Mouse (Mus musculus) G1E (cell line): Measurements from ENCODE around the gene Bco1. TPM values are rescaled to one million over a fixed set of nuclear protein-coding genes. Genes with fewer than 3 reads are reported as not detected.
A peak's percentile ranks its signal among the peaks of the same experiment; 100 is the strongest.

ENCODE experiments used
- ATAC-seq: 2 replicates; pipeline ENCODE4 v1.8.0; 2016; ENCODE audit warnings: mild to moderate bottlenecking; ENCODE audit not compliant: insufficient number of reproducible peaks, poor library complexity, low FRiP score, severe bottlenecking; ENCODE audit errors: extremely low read depth
- DNase-seq: peaks from one replicate; pipeline ENCODE4 v3.0.0; 2012; ENCODE audit warnings: low spot score
- H3K27me3 ChIP-seq: 2 replicates; pipeline ENCODE4 v1.6.1; 2012; ENCODE audit warnings: mild to moderate bottlenecking, low read length, inconsistent platforms; ENCODE audit not compliant: insufficient read depth
- H3K36me3 ChIP-seq: replicated peaks from 2 replicates; pipeline ENCODE3; 2012; ENCODE audit warnings: mild to moderate bottlenecking, inconsistent platforms
- H3K4me1 ChIP-seq: 2 replicates; pipeline ENCODE4 v1.6.1; 2012; ENCODE audit warnings: low read depth, low read length, inconsistent platforms, mixed read lengths; ENCODE audit not compliant: insufficient read depth
- H3K4me3 ChIP-seq: 2 replicates; pipeline ENCODE4 v1.5.1; 2012; ENCODE audit warnings: low read depth, mild to moderate bottlenecking, inconsistent platforms, low read length, moderate library complexity, mixed read lengths
- H3K9me3 ChIP-seq: replicated peaks from 2 replicates; pipeline ENCODE4 v1.6.1; 2012; ENCODE audit warnings: inconsistent platforms
- CTCF ChIP-seq: IDR thresholded peaks from 2 replicates; pipeline ENCODE4 v1.5.1; 2012; ENCODE audit warnings: low read depth, low read length, inconsistent platforms, mixed read lengths
- GATA1 ChIP-seq: IDR thresholded peaks from 2 replicates; pipeline ENCODE4 v1.6.1; 2012; ENCODE audit warnings: borderline replicate concordance, low read length, inconsistent platforms, mixed read lengths
- GATA2 ChIP-seq: IDR thresholded peaks from 2 replicates; pipeline ENCODE4 v1.6.1; 2012; ENCODE audit warnings: low read depth, low read length, inconsistent platforms, borderline replicate concordance
- POLR2AphosphoS5 ChIP-seq: IDR thresholded peaks from 2 replicates; pipeline ENCODE4 v1.6.1; 2012; ENCODE audit warnings: low read depth, low read length, inconsistent platforms; ENCODE audit not compliant: insufficient replicate concordance
- TAL1 ChIP-seq: conservative IDR thresholded peaks from 2 replicates; pipeline ENCODE4 v1.6.1; 2012; ENCODE audit warnings: low read depth, low read length, inconsistent platforms, mixed read lengths
- polyA plus RNA-seq: library from polyadenylated mRNA; stranded (reverse); fragments of >175 nt; gene quantifications from 2 replicates; pipeline ENCODE4 v1.2.3, GENCODE M21; 2012
- total RNA-seq, 2 experiments: library from RNA; stranded (forward) in 1 of 2; stranded (reverse) in 1 of 2; fragments of 200-1000 nt in 1 of 2; fragments of >200 nt in 1 of 2; fragmentation: Nextera tagmentation in 1 of 2; gene quantifications; 2 replicates each; pipeline ENCODE4 v1.2.3; 2014 to 2017

Gene Bco1
- total and polyA plus RNA-seq, 3 experiments: not detected

GRCm38 (mm10) chr8:117087036-117087435 lies 8.6 kb upstream of the Bco1 start:
- H3K4me1 ChIP-seq: peaks cover 73% of the 10 kb centered on the region
- no peak overlapping the region for H3K4me3 ChIP-seq
- DNase-seq (no peak), ATAC-seq (no peak)
- peaks cover 14% of the 10 kb centered on the region for H3K9me3 ChIP-seq
- H3K36me3 ChIP-seq: no peaks in the 10 kb centered on the region
- peaks cover 3% of the 10 kb centered on the region; the same call in 1 of the 2 replicates for H3K27me3 ChIP-seq
- TF ChIP-seq GATA1: no peak
- no peak for TF ChIP-seq CTCF
- TF ChIP-seq GATA2: no peak
- no peak for TF ChIP-seq POLR2AphosphoS5
- TF ChIP-seq TAL1: no peak

- TF ChIP-seq POLR2AphosphoS5: no peak
- no peak for TF ChIP-seq CTCF
- no peak for TF ChIP-seq GATA1
- TF ChIP-seq GATA2: no peak
- no peak for TF ChIP-seq TAL1
- peaks cover 50% of the 10 kb centered on the region for H3K4me1 ChIP-seq
- no peaks in the 10 kb centered on the region for H3K27me3 ChIP-seq
These were observed 5.9 kb upstream of the Bco1 start for GRCm38 (mm10) chr8:117089802-117090201.

GRCm38 (mm10) chr8:117094053-117094452 lies 1.6 kb upstream of the Bco1 start:
- TF ChIP-seq GATA1: no peak
- TF ChIP-seq POLR2AphosphoS5: no peak
- TF ChIP-seq TAL1: no peak
- no peak for TF ChIP-seq GATA2
- no peak for TF ChIP-seq CTCF
- DNase-seq (no peak), ATAC-seq (no peak)
- H3K36me3 ChIP-seq: no peaks in the 10 kb centered on the region
- H3K27me3 ChIP-seq: peaks cover 2% of the 10 kb centered on the region; the same call in 1 of the 2 replicates
- peaks cover 23% of the 10 kb centered on the region for H3K4me1 ChIP-seq
- no peak overlapping the region for H3K4me3 ChIP-seq
- peaks cover 17% of the 10 kb centered on the region for H3K9me3 ChIP-seq

More at GRCm38 (mm10) chr8:117089802-117090201, 5.9 kb upstream of the Bco1 start:
- Histone ChIP-seq H3K4me3 (no peak overlapping the region), H3K9me3 (peaks cover 22% of the 10 kb centered on the region), H3K36me3 (no peaks in the 10 kb centered on the region)
- no peak for DNase-seq
- no peak for ATAC-seq

- H3K4me3 ChIP-seq: no peak overlapping the region
- H3K27me3 ChIP-seq: peaks cover 5% of the 10 kb centered on the region; the same call in 1 of the 2 replicates
- H3K9me3 ChIP-seq: peaks cover 18% of the 10 kb centered on the region
- peaks cover 2% of the 10 kb centered on the region; the same call in 1 of the 2 replicates for H3K4me1 ChIP-seq
- no peaks in the 10 kb centered on the region for H3K36me3 ChIP-seq
- ATAC-seq (no peak), DNase-seq (no peak)
- TF ChIP-seq GATA2 (no peak), CTCF (no peak), TAL1 (no peak), POLR2AphosphoS5 (no peak), GATA1 (no peak)
These were observed 1.5 kb downstream of the Bco1 start for GRCm38 (mm10) chr8:117097051-117097563.

GRCm38 (mm10) chr8:117097564-117098191 lies 2.0 kb downstream of the Bco1 start:
- Histone ChIP-seq H3K4me3 (no peak overlapping the region), H3K36me3 (no peaks in the 10 kb centered on the region), H3K27me3 (peaks cover 6% of the 10 kb centered on the region; the same call in 1 of the 2 replicates), H3K4me1 (peaks cover 2% of the 10 kb centered on the region; the same call in 1 of the 2 replicates), H3K9me3 (peaks cover 13% of the 10 kb centered on the region)
- DNase-seq (no peak), ATAC-seq (no peak)
- no peak for TF ChIP-seq GATA2
- TF ChIP-seq TAL1: no peak
- TF ChIP-seq CTCF: no peak
- TF ChIP-seq GATA1: no peak
- TF ChIP-seq POLR2AphosphoS5: no peak

- no peak for ATAC-seq
- no peaks in the 10 kb centered on the region; the same call in 1 of the 2 replicates for H3K27me3 ChIP-seq
- peaks cover 12% of the 10 kb centered on the region for H3K9me3 ChIP-seq
- H3K4me3 ChIP-seq: no peak overlapping the region
- TF ChIP-seq POLR2AphosphoS5: no peak
- TF ChIP-seq CTCF: peak; percentile 84
- peak; percentile 30 for DNase-seq
- H3K36me3 ChIP-seq: no peaks in the 10 kb centered on the region
- H3K4me1 ChIP-seq: peaks cover 5% of the 10 kb centered on the region
These were observed 11.9 kb downstream of the Bco1 start for GRCm38 (mm10) chr8:117107533-117107932.
